Mouse (Mus musculus) heart, embryonic 16.5 days (tissue): ENCODE results near the gene Apol9a. TPM values are rescaled to one million over a fixed set of nuclear protein-coding genes. Genes with fewer than 3 reads are reported as not detected.
A peak's percentile ranks its signal among the peaks of the same experiment; 100 is the strongest.

Source experiments
- ATAC-seq: fragments of 200-750 bp; cut with Nextera tagmentation; replicated peaks from 2 replicates; pipeline ENCODE4 v1.8.0; 2017; ENCODE audit warnings: moderate number of reproducible peaks; ENCODE audit not compliant: insufficient read depth, low FRiP score; ENCODE audit errors: extremely low read depth
- H3K27ac ChIP-seq: fragments of 300-500 bp; sonication (generic); 2 replicates; pipeline ENCODE4 v1.5.1; 2014; ENCODE audit warnings: mild to moderate bottlenecking, low read length, control low read depth, moderate library complexity
- H3K27me3 ChIP-seq: fragments of 300-500 bp; sonication (generic); 2 replicates; pipeline ENCODE4 v1.6.1; 2014; ENCODE audit warnings: low read length, mixed read lengths; ENCODE audit not compliant: control insufficient read depth, insufficient read depth
- H3K36me3 ChIP-seq: fragments of 300-500 bp; sonication (generic); 2 replicates; pipeline ENCODE4 v1.6.1; 2014; ENCODE audit not compliant: control insufficient read depth, insufficient read depth
- H3K4me1 ChIP-seq: fragments of 300-500 bp; sonication (generic); 2 replicates; pipeline ENCODE4 v1.6.1; 2014; ENCODE audit warnings: low read length, mixed read lengths; ENCODE audit not compliant: control insufficient read depth, insufficient read depth
- H3K4me2 ChIP-seq: fragments of 300-500 bp; sonication (generic); 2 replicates; pipeline ENCODE4 v1.6.1; 2014; ENCODE audit warnings: low read depth, mild to moderate bottlenecking, control low read depth, low read length
- H3K4me3 ChIP-seq: fragments of 300-500 bp; sonication (generic); 2 replicates; pipeline ENCODE4 v1.5.1; 2014; ENCODE audit warnings: mild to moderate bottlenecking, control low read depth, low read length
- H3K9ac ChIP-seq: fragments of 300-500 bp; sonication (generic); 2 replicates; pipeline ENCODE4 v1.6.1; 2014; ENCODE audit warnings: low read length, control low read depth
- H3K9me3 ChIP-seq: fragments of 300-500 bp; sonication (generic); replicated peaks from 2 replicates; pipeline ENCODE4 v1.6.1; 2016; ENCODE audit warnings: low read length; ENCODE audit not compliant: control insufficient read depth
- WGBS: fragments of 180-500 bp; shearing (Covaris S2); extraction: QIAGEN DNeasy Blood & Tissue Kit; methylation state at CpG from one replicate; pipeline ENCODE4 v1.1.7; 2014; 5-methylcytosine and 5-hydroxymethylcytosine counted together
- polyA plus RNA-seq: library from polyadenylated mRNA; unstranded; fragments of >200 nt; fragmentation: Nextera tagmentation; extraction: Ambion mirVana; gene quantifications from 2 replicates; pipeline ENCODE4 v1.2.1, GENCODE M21; 2015

The Apol9a gene
- polyA plus RNA-seq, 1 experiment from 2014 or later = 0.64 TPM

DNA sequence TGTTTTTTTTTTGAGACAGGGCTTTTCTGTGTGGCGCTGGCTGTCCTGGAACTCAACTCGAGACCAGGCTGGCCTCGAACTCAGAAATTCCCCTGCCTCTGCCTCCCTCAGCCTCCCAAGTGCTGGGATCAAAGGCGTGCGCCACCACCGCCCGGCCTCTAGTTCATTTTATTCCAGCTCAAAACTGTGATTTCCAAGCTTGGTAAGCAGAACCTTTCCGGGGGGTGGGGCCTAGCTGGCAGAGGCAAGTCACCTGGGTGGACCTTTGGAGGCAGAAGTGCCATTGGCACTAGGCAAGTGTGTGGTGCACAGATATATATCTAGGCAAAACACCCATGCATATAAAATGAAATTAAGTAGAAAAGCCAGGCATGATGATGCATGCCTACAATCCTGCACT lies 43.4 kb downstream of the Apol9a start:
- no peak overlapping the region for H3K4me3 ChIP-seq
- no peaks in the 10 kb centered on the region for H3K9me3 ChIP-seq
- 41% methylated on average over 8 of the region's 8 CpGs for WGBS
- ATAC-seq = no peak
- H3K9ac ChIP-seq = no peak overlapping the region
- peak overlapping the region; percentile 69 for H3K27ac ChIP-seq
- no peak overlapping the region; the same call in 1 of the 2 replicates for H3K4me2 ChIP-seq
- H3K4me1 ChIP-seq = peaks cover 23% of the 10 kb centered on the region
- no peaks in the 10 kb centered on the region for H3K36me3 ChIP-seq
- no peaks in the 10 kb centered on the region for H3K27me3 ChIP-seq

DNA sequence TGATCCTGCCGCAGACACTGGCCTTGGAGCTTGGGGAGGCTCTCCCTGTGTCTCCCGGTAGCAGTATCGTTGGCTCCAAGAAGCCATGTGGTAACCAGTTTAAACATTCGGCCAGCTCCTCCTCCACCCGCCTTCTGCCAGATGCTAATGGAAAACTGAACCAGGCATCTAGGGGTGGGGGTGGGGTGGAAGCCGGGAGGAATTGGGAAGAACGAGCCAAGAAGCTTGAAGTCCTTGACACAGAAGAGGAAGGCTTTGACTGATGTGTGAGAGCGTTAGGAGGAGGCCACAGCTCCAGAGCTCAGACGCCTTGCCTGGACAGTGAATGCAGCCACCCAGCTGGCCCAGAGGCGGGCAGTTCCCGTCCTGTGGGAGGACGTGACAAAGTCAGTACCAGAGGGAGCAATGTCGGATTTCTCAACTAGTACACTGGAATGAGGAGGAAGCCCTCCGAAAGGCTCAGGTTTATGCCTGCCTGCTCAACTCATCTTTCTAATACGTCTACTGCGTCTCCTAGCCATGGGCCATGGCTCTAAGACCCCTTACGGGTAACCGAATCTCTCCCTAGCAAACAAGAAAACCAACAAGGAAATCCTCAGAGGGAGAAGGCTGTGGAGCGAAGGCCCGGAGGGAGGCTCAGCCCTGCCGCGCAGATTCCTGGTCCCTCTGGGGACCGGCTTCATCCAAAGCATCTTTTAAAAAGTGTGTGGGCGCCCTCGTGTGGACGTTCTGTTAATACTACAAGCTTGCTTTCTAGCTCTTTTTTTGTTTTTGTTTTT lies 44.0 kb downstream of the Apol9a start:
- peaks cover 23% of the 10 kb centered on the region for H3K4me1 ChIP-seq
- peak overlapping the region; percentile 62 for H3K4me2 ChIP-seq
- H3K27ac ChIP-seq = peak overlapping the region; percentile 85
- H3K9ac ChIP-seq = peak overlapping the region; percentile 59
- H3K9me3 ChIP-seq = no peaks in the 10 kb centered on the region
- ATAC-seq = peak; percentile 66
- peak overlapping the region; percentile 35 for H3K4me3 ChIP-seq
- 2% methylated on average over 26 of the region's 26 CpGs for WGBS
- no peaks in the 10 kb centered on the region for H3K36me3 ChIP-seq
- no peaks in the 10 kb centered on the region for H3K27me3 ChIP-seq

DNA sequence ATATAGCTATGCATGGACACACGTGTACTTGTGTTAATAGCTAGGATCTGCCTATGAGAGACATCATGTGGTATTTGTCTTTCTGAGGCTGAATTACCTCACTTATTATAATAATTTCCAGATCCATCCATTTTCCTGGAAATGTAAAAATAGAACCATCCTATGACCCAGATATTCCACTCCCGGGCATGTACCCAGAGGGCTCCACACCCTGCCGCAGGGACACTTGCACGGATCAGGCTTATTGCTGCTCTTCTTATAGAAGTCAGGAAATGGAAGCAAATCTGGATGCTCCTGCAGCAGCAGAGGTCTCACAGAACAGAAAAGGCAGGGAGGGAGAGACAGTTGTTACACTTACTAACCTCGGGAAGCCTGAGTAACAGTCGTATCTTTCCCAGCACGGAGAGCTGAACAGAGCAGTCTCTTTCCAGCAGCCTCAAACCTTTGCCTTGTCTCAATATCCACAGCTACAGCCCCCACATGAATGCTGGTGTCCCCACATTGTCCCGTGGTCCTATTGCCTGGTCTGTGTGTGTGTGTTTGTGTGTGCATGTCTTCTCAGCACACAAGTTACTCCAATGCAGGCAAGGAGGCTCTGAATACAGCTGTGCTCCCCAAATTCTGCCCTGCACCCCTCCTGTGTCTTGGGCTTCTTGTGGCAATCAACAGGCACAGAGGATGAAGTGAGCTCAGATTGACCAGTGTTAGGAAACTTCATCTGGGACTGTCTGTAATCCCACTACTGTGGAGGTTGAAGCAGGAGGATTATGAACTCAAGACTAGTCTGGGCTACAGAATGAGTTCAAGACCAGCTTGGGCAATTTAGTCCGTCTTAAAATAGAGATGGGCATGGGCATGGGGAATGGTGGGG lies 45.0 kb downstream of the Apol9a start:
- H3K4me3 ChIP-seq = no peak overlapping the region
- H3K4me2 ChIP-seq = peak overlapping the region; percentile 62
- H3K27me3 ChIP-seq = no peaks in the 10 kb centered on the region
- peaks cover 23% of the 10 kb centered on the region for H3K4me1 ChIP-seq
- peak overlapping the region; percentile 85 for H3K27ac ChIP-seq
- no peaks in the 10 kb centered on the region for H3K9me3 ChIP-seq
- ATAC-seq = no peak
- 43% methylated on average over 9 of the region's 9 CpGs for WGBS
- no peaks in the 10 kb centered on the region for H3K36me3 ChIP-seq
- H3K9ac ChIP-seq = no peak overlapping the region; the same call in 1 of the 2 replicates

DNA sequence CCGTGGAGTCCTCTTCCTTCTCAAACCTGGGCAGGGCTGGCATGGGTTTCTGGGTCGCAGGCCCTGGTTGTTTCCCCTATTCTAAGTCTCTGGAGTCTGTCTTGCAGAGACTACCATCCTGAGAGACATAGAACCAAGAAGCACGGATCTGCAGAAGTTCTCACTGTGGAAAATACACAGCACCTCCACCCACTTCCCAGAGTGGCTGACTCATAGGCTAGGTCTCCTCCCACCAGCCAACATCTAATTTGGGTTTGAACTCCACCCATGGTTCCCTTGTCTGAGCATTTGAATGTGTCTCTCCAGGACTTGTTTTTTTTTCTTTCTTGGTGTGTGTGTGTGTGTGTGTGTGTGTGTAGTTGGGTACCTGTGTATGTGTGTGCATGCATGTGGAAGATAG lies 46.9 kb downstream of the Apol9a start:
- no peak overlapping the region for H3K4me3 ChIP-seq
- no peak overlapping the region for H3K4me2 ChIP-seq
- H3K27ac ChIP-seq = no peak overlapping the region
- H3K36me3 ChIP-seq = no peaks in the 10 kb centered on the region
- 60% methylated on average over 3 of the region's 3 CpGs for WGBS
- H3K27me3 ChIP-seq = no peaks in the 10 kb centered on the region
- H3K9ac ChIP-seq = no peak overlapping the region
- no peaks in the 10 kb centered on the region for H3K9me3 ChIP-seq
- peaks cover 25% of the 10 kb centered on the region for H3K4me1 ChIP-seq
- ATAC-seq = no peak

GRCm38 (mm10) chr15:77363578-77363977 lies 47.4 kb downstream of the Apol9a start:
- Histone ChIP-seq H3K27ac (no peak overlapping the region), H3K4me3 (no peak overlapping the region), H3K4me2 (no peak overlapping the region), H3K4me1 (peaks cover 28% of the 10 kb centered on the region), H3K9ac (no peak overlapping the region), H3K36me3 (no peaks in the 10 kb centered on the region), H3K27me3 (no peaks in the 10 kb centered on the region), H3K9me3 (no peaks in the 10 kb centered on the region)
- ATAC-seq = no peak
- 48% methylated on average over 6 of the region's 6 CpGs for WGBS

DNA sequence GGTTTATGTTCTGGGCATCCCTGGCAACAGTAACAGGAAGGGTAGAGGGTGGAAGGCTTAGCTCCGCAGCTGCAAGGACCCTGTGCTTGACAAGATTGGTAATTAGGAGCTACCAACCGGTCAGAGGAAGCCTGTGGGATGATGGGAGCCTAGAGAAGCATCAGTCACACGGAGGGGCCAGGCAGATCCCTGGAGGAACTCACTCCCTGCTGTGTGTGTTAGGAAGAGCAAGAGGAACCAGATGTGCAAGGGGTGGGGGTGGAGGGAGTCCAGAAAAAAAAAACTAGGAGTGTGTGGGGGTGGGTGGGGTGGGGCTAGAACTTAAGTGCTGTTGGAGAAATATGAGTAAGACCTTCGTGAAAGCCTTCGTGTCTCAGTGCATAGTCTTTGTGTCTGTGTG lies 48.0 kb downstream of the Apol9a start:
- Histone ChIP-seq H3K9ac (no peak overlapping the region), H3K4me1 (peaks cover 25% of the 10 kb centered on the region), H3K27ac (no peak overlapping the region), H3K27me3 (no peaks in the 10 kb centered on the region), H3K9me3 (no peaks in the 10 kb centered on the region), H3K4me3 (no peak overlapping the region), H3K4me2 (no peak overlapping the region), H3K36me3 (no peaks in the 10 kb centered on the region)
- WGBS = 45% methylated on average over 5 of the region's 5 CpGs
- ATAC-seq = no peak

- no peak overlapping the region for H3K27ac ChIP-seq
- H3K4me1 ChIP-seq = peaks cover 25% of the 10 kb centered on the region
- no peaks in the 10 kb centered on the region for H3K36me3 ChIP-seq
- ATAC-seq = no peak
- H3K27me3 ChIP-seq = no peaks in the 10 kb centered on the region
- H3K4me3 ChIP-seq = no peak overlapping the region
- H3K9me3 ChIP-seq = no peaks in the 10 kb centered on the region
- no peak overlapping the region for H3K9ac ChIP-seq
- WGBS = 92% methylated on average over 8 of the region's 8 CpGs
- no peak overlapping the region for H3K4me2 ChIP-seq
Measured at GRCm38 (mm10) chr15:77359905-77360304, 51.0 kb downstream of the Apol9a start.

DNA sequence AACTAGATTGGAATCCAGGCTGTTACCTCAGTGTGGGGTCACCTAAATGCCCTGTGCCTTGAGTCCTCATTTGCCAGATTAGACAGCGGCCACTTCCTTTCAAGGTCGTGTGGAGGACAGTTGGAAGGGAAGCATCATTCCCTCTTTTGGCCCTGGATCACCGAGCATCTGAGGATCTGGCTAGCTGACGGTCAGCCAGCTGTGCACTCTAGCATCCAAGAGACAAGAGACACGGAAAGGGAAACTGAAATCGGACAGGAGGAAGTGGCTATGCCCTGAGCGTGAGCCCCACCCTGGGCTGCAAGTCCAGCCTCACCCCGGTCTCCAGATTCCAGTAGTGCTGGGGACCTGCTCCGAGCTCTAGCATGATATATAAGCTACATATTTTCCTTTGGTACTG lies 51.4 kb downstream of the Apol9a start:
- H3K4me3 ChIP-seq = no peak overlapping the region
- H3K27me3 ChIP-seq = no peaks in the 10 kb centered on the region
- no peak overlapping the region for H3K9ac ChIP-seq
- no peak for ATAC-seq
- H3K4me2 ChIP-seq = no peak overlapping the region
- H3K9me3 ChIP-seq = no peaks in the 10 kb centered on the region
- WGBS = 58% methylated on average over 9 of the region's 9 CpGs
- H3K4me1 ChIP-seq = peaks cover 29% of the 10 kb centered on the region
- no peaks in the 10 kb centered on the region for H3K36me3 ChIP-seq
- H3K27ac ChIP-seq = no peak overlapping the region

DNA sequence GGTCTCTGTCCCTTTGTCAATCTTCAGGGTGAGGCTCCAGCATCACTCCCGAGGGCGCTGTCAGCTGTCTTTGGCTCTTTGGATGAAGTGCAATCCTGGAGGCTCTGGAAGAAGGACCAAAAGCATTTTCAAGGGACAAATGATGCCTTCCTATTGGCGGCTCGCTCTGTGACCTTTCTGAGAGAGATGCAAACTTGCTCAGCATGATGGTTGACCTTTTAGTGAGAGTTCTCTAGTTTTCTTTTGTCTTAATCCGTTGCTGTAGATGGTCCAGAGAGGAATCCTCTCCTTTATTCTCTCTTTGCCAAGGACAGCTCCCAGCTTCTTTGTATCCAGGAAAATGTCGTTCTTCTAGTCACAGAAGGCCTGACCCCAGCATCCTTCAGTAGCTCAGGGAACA lies 51.9 kb downstream of the Apol9a start:
- Histone ChIP-seq H3K9me3 (no peaks in the 10 kb centered on the region), H3K4me3 (peak overlapping the region; percentile 39), H3K4me2 (peak overlapping the region; percentile 65), H3K9ac (peak overlapping the region; percentile 68), H3K27ac (peak overlapping the region; percentile 16; the same call in 1 of the 2 replicates), H3K36me3 (no peaks in the 10 kb centered on the region), H3K4me1 (peaks cover 33% of the 10 kb centered on the region), H3K27me3 (no peaks in the 10 kb centered on the region)
- ATAC-seq = no peak
- WGBS = 30% methylated on average over 6 of the region's 6 CpGs
